Mouse (Mus musculus): ENCODE results near the gene Tlr7. TPM values are rescaled to one million over a fixed set of nuclear protein-coding genes. Genes with fewer than 3 reads are reported as not detected.
"Not testable (repeated sequence)": the region's sequence is repeated elsewhere in the genome, so short reads cannot be mapped to it uniquely, and the experiment has no call there.

The Tlr7 gene
- total RNA-seq, 1 experiment from 2014 or later: 9.2 TPM

DNA sequence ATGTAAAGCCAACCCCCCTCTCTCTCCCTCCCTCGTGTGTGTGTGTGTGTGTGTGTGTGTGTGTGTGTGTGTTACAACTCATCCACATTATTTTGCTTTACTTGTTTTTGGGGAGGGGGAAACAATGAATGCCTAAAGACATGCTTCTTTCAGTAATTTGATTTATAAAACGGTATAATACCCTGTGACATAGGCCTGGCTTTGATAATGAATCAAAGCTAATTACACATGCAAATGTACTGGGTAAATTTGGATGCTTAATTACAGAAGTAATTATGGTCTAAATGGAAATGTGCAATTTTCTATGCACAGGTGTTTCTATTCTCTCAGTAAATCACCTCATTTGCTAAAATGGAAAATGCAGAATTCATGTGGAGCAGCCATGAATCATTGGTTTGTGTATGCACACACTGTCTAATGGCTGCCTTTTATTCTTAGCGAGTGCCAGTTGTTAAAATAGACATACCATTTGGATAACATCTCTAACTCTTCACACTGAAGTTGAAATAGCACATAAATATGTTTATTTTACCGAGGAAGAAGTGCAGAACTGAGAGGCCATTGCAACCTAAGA is 9.0 kb downstream of the Tlr7 start:
- ATAC-seq (replicated peaks in 1 of 2; ENCODE audit: insufficient read depth in 1 of 2, low FRiP score in 2 of 2, low TSS enrichment in 1 of 2, low read depth in 1 of 2, poor library complexity in 2 of 2, severe bottlenecking in 2 of 2): no peak

- ATAC-seq (replicated peaks in 1 of 2; ENCODE audit: insufficient read depth in 1 of 2, low FRiP score in 2 of 2, low TSS enrichment in 1 of 2, low read depth in 1 of 2, poor library complexity in 2 of 2, severe bottlenecking in 2 of 2): peak; percentile 85
These were observed 11.4 kb downstream of the Tlr7 start for GRCm38 (mm10) chrX:167318819-167319396.

GRCm38 (mm10) chrX:167315766-167316165 is 14.6 kb downstream of the Tlr7 start:
- ATAC-seq (replicated peaks in 1 of 2; ENCODE audit: insufficient read depth in 1 of 2, low FRiP score in 2 of 2, low TSS enrichment in 1 of 2, low read depth in 1 of 2, poor library complexity in 2 of 2, severe bottlenecking in 2 of 2): peak; percentile 72 to 73

DNA sequence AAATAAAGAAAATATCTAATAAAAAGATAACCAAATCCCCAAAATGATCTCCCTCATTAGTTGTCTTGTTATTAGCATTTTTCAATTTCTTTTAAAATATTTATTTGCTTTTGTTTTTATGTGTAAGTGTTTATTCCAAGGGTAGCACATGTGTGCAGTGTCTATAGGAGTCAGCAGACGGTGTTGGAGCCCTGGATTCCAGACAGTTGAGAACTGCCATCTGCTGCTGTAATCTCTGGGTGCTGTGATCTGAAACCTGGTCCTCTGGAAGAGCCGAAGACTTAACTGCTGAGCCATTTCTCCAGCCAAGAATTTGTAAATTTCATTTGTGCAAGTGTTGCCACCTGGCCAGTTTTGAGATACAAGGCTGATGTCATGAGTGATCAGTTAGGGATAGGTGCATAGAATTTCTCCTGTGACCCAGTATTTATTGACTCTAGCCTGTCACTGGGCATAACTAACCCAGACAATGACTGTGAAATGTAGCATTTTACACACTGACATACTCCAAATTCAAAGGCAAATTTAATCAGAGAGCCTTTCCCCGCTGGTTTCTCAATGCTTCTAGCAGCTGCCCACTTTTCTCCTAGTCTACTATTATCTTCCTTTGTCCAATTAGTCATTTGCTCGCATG is 15.1 kb downstream of the Tlr7 start:
- ATAC-seq (replicated peaks in 1 of 2; ENCODE audit: insufficient read depth in 1 of 2, low FRiP score in 2 of 2, low TSS enrichment in 1 of 2, low read depth in 1 of 2, poor library complexity in 2 of 2, severe bottlenecking in 2 of 2): no peak

GRCm38 (mm10) chrX:167302061-167302460 is 28.3 kb downstream of the Tlr7 start:
- not testable (repeated sequence) for ATAC-seq (replicated peaks in 1 of 2; ENCODE audit: insufficient read depth in 1 of 2, low FRiP score in 2 of 2, low TSS enrichment in 1 of 2, low read depth in 1 of 2, poor library complexity in 2 of 2, severe bottlenecking in 2 of 2)

- peak; percentile 78 to 90 for ATAC-seq (replicated peaks in 1 of 2; ENCODE audit: insufficient read depth in 1 of 2, low FRiP score in 2 of 2, low TSS enrichment in 1 of 2, low read depth in 1 of 2, poor library complexity in 2 of 2, severe bottlenecking in 2 of 2)
These were observed 53.4 kb downstream of the Tlr7 start for GRCm38 (mm10) chrX:167276953-167277352.

GRCm38 (mm10) chrX:167276551-167276950 is 53.8 kb downstream of the Tlr7 start:
- peak; percentile 62 to 83; a peak in 3 of 4 replicates for ATAC-seq (replicated peaks in 1 of 2; ENCODE audit: insufficient read depth in 1 of 2, low FRiP score in 2 of 2, low TSS enrichment in 1 of 2, low read depth in 1 of 2, poor library complexity in 2 of 2, severe bottlenecking in 2 of 2)

- ATAC-seq (replicated peaks in 1 of 2; ENCODE audit: insufficient read depth in 1 of 2, low FRiP score in 2 of 2, low TSS enrichment in 1 of 2, low read depth in 1 of 2, poor library complexity in 2 of 2, severe bottlenecking in 2 of 2): no peak
These were observed 66.3 kb downstream of the Tlr7 start, which contains the start of gene Tlr8 for GRCm38 (mm10) chrX:167264086-167264485. TSS of gene Tlr8 (minus strand) at chrX:167264329.

GRCm38 (mm10) chrX:167263530-167263929 is 66.8 kb downstream of the Tlr7 start:
- ATAC-seq (replicated peaks in 1 of 2; ENCODE audit: insufficient read depth in 1 of 2, low FRiP score in 2 of 2, low TSS enrichment in 1 of 2, low read depth in 1 of 2, poor library complexity in 2 of 2, severe bottlenecking in 2 of 2): no peak; a peak in 1 of 4 replicates

Other genes with a start within 250 kb of the Tlr7 start
- 644 and 1,558 TPM in 2 replicates for gene Tmsb4x, start 121.2 kb downstream of the Tlr7 start, total RNA-seq (2017)
- gene Tlr8, start 66.2 kb downstream of the Tlr7 start, total RNA-seq (2017): 0.74 and 2.8 TPM in 2 replicates
- 53.2 and 71.5 TPM in 2 replicates for gene Prps2, start 52.2 kb upstream of the Tlr7 start, total RNA-seq (2017)

All from hematopoietic stem cell, adult 5-6 weeks (primary cell).